Mouse (Mus musculus) lung, adult 2 months (tissue): Measurements from ENCODE around the gene Zc3h12b.

Experiments used
- CTCF ChIP-seq: fragments of 200-500 bp; IDR thresholded peaks from 2 replicates; pipeline ENCODE4 v1.5.1; 2011; ENCODE audit warnings: mild to moderate bottlenecking, low read length, control low read depth; ENCODE audit not compliant: insufficient read depth
- POLR2A ChIP-seq: fragments of 200-500 bp; IDR thresholded peaks from 2 replicates; pipeline ENCODE4 v1.6.1; 2011; ENCODE audit warnings: low read depth, mild to moderate bottlenecking, control low read depth, low read length, borderline replicate concordance; ENCODE audit errors: extremely low read depth

- TF ChIP-seq CTCF (no peak), POLR2A (no peak)
Observed at GRCm38 (mm10) chrX:95682206-95682605, 29.3 kb upstream of the Zc3h12b start.
